Mouse (Mus musculus): Measurements from ENCODE around the gene Rcor1.

Rcor1 gene

DNA sequence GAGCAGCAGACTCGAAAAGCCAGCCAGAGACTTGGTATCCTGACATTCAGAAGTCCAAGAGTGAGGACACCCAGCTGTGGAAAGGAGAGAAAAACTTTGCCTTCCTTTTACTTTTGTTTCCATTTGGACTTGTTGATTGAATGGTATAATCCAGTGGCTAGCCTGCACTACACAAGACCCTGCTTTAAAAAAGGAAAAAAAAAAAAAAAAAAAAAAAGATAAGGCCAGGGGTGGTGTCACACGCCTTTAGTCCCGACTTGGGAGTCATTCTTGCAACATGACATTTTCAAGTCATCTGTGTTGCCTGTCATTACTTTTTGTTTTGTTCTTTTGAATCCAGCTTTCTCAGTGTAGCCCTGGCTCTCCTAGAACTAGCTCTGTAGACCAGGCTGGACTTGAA lies 17.6 kb upstream of the Rcor1 start:
- no peak for DNase-seq (ENCODE audit: low spot score)

DNA sequence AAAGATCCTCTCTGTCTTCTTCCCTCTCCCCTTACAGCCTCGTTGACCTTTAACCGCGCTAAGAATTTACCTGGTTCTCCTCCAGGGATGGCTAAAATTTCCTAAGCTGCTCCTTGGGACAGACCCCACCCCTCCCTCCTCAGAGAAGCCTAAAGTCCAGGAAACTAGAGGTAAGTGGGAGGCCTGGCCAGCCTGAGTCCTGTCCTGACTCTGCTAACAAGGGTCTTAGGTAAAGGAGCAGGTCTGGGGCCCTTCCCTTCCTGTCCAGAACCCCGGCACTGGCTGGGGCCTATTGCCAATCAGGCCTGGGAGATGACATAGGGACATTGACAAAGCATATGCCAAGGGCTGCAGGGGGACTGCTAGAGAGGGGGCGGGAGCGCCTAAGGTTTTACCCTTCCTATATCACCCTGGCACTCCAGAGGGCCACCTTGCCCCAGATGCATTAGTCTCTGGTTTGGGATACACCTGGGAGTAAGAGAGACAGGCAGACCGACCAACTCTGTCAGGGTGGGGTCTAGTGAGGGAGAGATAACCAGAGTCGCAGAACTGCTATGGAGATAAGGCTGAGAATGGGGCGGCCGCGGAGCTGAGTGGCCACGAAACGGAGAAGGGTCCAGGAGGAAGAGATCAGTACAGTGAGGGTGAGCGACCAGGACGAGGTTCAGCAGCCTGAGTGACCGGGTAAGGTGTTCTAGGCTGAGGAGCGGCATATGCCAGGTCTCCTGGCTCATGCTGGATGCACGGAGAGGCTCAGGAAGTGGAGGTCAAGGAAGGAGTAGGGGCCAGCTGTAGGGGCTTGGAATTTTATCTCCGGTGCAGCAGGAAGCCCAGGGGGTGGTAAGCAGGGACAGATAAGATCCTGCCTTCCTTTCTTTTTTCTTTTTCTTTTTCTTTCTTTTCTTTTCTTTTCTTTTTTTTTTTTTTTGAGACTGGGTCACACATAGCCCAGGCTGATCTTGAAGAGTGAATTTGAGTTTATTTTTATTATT lies 10.7 kb upstream of the Rcor1 start:
- no peak for DNase-seq (ENCODE audit: low spot score)

DNA sequence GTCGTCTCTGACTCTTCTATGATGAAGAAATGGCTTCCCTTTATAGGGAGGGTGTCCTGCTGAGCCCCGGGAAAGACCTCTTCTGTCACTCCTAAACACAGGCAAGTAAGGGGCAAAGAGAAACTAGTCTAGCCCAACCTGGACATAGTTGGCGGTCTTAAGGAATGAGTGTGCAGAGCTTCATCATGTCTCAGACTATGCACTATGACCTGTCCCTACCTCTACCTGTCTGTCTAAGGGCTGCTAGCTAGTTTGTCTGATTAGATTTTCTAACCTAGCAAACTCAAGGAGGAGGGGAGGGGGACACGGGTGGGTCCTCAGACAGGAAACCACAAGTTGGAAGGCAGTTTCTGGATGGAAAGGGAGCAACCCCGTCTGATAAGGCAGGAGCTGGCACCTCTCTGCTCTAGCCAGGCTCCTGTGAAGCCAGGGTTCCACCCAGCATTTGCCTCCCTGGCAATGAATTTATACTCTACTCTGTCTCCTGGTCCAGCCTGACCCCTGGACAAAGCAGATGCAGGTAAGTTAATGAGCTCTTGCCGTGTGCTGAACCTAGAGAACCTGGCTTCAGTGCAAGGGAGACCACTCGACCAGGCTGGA lies 9.8 kb upstream of the Rcor1 start:
- DNase-seq (ENCODE audit: low spot score) = no peak

DNA sequence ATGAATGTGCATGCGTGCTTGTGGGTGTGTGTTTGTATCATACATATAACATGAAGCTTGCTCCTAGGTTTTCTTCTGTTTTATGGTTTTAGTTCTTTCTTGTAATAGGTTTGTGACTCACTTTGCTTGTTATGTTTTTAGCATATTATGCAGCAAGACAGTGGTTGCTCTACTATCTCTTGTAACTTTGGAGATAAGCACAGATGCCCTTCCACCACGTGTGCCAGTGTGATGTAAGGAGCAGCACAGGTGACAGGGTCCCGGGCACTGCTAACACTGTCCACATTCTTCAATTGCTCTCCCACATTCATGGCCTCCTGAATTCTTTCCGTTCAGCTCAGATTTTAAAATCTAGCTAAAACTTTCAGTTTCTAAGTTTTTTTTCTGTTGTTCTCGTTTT lies 6.3 kb upstream of the Rcor1 start:
- no peak for DNase-seq (ENCODE audit: low spot score)

DNA sequence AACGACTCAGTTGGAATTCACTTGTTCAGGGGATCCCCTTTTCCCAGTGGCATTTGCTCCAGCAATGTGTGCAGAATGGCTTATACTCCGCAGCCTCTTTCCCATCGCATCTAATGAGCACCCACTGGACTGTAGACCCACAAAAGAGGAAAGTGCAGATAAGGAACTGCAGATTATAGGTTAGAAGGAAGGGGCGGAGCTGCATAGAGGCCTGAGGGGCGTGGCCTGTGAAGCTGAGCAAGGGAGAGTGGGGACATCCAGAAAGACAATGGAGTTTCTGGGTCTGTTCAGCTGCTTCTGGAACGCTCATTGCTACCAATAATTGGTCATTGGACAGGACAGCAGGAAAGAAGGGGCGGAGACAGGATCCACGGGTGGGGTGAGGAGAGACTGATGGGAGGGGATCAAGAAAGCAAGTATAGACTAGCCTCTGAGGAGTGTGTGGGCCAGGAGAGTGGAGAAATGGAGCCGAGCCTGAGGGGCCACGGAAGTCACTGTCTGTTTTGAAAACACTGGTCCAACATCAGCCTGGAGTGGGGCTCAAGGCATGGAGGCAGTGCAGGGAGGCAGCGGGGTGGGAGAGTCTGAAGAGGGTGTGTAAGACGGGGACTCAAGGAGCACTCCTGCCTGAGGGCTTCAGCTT lies 3.8 kb upstream of the Rcor1 start:
- DNase-seq (ENCODE audit: low spot score) = no peak

DNA sequence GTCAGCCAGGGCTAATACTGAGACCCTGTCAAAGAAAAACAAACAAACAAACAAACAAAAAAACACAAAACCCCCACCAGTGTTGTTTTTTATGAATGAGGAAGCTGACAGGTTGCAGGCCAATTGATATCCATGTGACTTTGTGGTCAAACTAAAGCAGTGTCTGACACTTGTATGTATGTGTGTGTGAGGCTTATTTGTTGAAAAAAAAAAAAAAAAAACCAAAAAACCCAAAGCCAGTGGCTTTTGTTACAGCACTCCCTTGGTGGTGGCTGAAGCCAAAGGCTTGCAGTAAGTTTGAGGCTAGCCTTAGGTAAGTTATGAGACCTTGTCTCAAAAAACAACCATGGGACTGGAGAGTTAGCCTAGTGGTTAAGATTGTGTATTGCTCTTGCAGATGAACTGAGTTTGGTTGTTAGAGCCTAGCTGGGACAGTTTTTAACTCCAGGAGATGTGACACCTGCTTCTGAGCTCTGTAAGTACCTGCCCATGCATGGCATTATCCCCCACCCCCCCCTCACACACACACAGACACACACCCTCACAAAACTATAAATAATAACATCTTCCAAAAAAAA lies 2.9 kb upstream of the Rcor1 start:
- no peak for DNase-seq (ENCODE audit: low spot score)

DNA sequence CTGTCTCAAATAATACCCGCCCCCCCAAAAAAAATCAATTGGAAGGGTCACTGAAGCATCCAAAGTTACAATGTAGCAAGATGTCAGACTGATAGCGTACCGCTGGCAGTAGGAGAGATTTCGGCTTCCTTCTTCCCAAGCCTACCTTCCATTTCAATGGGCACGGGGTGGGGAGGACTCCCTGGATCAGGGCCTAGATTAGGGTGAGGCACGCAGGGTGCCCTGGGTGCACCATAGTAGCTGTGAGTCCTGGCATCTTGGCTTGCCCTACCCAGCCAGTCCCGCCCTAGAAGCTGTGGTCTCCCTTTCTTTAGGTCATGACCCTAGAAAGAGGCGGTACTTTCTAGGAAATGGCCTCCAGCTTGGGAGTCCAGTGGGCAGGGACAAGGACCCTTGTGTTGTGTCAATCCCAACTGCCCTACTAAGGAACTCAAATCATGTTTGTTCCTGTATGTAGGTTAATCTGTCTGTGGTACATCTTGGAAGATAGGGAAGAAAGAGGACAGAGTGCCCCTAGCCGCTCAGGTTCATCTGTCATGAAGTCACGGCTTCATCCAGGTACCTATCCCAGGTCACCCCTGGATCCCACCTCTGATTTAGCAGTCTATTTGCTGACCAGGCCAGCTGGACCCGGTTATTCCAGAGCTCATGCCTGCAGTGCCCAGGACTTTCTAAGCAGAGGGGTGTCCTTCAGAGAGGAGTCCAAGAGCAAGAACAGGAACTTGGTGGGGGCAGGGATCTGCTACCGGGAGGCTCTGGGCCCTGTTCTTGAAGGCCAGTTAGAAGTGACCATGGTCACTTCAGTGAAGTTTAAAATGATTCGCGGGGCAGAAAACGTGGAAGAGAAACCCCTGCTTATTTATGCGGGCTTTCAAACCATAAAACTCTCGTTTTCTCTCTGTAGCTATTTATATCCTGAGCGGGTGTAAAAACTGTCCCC lies 1.6 kb upstream of the Rcor1 start:
- DNase-seq (ENCODE audit: low spot score) = peak; percentile 14

DNA sequence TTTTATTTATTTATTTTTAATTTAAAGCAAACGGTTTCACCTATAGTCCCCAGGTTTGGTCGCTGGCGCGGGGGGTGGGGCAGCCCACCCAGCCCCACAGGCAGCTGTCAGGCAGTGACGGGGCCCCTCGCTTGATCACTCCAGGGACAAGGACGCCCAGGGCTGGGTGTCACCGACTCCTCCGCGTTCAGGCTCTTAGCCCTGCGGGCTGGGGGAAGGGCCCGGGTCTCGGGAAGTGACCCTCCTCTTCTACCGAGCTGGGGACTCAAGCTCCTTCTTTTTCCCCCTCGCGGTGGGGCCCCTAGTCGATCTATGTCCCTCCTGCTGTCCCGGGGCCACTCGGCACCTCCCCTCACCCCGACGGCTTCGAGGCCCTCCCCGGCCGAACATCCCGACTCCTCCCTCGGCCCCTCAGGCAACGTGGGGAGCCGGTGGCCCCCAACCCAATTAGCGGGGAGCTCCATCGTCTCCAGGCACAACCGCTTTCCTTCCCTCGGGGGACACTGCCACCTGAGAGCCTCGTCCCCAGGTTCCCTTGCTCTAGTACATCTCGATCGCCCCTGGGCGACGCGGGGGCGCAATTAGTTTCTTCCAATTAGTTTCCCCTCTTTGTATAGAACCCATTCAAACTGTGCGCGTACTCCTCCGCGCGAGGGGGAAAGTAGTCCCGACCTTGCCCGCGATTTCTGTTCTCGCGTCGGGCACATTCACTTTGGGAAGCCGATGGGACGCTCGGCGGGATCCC lies 748 bp upstream of the Rcor1 start:
- DNase-seq (ENCODE audit: low spot score) = peak; percentile 56

DNA sequence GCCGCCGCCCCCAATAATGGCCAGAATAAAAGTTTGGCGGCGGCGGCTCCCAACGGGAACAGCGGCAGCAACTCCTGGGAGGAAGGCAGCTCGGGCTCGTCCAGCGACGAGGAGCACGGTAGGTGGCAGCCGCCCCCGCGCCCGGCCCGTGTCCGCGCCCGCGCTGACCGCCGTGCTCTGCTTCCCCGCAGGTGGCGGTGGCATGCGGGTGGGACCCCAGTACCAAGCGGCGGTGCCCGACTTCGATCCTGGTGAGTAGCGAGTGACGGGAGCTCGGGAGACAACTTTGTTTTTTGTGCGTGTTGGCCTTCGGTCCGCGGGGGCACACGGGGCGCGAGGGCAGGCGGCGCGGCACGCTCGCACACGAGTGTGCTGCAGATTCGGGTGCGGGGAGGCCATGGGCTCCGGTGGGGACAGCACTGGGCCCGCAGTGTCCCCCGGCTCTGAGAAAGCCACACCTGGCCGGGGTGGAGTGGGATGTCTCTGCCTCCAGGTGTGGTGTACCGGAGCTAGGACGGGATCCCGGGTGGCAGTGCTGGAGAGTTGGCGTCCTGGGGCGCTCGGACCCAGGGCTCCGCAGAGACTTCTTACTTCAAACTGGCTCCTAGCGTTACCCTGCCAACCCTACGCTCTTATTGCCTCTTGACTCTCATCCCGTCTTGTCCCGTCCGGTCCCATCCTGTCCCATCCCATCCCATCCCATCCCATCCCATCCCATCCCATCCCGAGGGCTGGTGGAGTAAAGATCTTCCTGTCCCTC lies 800 bp downstream of the Rcor1 start:
- peak; percentile 10 for DNase-seq (ENCODE audit: low spot score)

DNA sequence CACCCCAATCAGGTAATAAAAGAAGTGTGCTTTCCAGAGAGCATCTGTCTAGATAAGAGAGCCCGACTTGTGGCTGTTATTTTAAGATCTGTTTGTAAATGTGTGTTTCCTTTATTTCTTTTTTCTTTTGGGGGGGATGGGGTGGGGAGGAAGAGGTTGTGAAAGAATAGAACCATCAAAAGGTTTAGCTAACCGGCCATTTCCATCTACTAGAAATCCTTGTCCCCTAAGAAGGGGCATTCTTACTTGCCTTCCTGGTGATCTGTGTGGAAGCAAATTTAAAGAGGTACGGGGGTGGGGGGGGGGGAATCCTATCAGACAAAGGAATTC lies 1.3 kb downstream of the Rcor1 start:
- no peak for DNase-seq (ENCODE audit: low spot score)

DNA sequence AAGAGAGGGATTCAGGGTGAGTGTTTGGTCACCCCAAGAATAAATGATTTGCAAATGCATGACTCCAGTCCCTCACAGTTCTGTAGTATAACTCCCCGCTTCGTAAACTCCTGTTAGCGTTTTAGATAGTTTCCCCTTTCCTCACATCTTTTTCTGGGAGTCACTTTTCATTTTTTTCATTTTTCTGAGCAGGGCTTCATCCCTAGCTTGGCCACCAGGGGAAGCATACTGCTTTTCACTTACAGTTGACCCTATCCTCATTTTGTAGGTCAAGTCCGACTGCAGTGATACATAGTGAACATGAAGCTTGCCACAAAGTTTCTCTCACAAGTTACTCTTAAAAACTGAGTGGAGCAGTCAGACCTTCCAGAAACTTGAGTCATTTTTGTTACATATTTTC lies 2.0 kb downstream of the Rcor1 start:
- peak; percentile 36 for DNase-seq (ENCODE audit: low spot score)

DNA sequence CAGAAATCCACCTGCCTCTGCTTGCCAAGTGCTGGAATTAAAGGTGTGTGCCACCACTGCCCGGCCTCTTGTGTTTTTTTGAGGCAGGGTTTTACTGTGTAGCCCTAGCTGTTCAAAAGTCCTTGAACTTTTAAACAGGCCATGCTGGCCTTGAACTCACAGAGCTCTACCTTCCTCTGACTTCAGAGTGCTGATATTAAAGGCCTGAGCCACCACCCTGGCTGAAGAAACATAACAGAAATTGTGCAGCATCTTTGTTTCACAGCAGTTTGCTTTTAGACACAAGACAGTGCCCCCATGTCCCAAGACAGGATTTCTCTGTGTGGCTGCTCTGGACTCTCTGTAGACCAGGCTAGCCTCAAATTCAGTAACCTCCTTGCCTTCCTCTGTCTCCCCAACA lies 3.2 kb downstream of the Rcor1 start:
- no peak for DNase-seq (ENCODE audit: low spot score)

DNA sequence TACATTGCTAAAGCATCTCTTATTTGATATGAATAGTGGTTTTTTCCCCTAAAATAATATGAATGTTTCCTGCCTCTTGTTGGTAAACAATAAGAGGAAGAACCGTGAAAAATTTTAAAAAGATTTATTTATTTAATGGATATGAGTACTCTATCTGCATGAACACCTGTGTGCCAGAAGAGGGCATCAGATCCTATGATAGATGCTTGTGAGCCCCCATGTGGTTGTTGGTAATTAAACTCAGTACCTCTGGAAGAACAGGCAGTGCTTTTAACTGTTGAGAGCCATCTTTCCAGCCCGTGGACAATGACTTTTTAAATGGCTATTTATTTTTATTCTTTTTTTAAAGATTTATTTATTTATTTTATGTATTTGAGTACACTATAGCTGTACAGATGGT lies 5.7 kb downstream of the Rcor1 start:
- no peak for DNase-seq (ENCODE audit: low spot score)

DNA sequence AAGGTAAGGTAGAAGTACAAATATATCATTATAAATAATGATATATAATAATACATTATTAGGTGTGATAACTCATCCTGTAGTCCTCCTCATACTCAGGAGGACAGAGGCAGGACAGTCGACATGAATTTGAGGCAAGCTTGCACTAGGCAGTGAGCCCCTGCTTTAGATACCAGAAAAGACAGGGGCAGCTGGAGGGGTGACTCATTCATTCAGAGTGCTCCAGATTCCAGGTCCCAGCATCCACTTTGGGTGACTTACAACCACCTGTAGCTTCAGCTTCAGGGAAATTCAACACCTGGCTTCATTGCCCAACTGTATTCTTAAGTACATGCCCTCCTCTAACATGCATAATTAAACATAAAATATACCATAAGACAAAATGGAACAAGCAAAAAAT lies 7.7 kb downstream of the Rcor1 start:
- DNase-seq (ENCODE audit: low spot score) = no peak

DNA sequence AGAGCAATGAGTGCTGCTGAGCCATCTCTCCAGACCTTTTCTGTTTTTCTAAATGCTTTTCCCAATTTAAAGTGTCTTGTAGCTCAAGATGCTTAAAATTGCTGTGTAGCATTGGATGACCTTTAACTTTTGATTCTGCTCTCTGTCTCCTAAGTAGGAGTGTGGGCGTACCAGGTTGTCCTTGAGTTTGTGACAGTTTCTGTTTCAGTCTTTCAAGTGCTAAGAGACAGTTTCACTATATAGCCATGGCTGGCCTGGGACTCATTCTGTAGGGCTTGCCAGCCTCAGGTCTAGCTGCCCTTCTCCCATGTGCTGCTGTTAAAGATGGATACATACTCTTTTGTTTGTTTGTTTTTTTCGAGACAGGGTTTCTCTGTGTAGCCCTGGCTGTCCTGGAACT lies 9.1 kb downstream of the Rcor1 start:
- DNase-seq (ENCODE audit: low spot score) = no peak

DNA sequence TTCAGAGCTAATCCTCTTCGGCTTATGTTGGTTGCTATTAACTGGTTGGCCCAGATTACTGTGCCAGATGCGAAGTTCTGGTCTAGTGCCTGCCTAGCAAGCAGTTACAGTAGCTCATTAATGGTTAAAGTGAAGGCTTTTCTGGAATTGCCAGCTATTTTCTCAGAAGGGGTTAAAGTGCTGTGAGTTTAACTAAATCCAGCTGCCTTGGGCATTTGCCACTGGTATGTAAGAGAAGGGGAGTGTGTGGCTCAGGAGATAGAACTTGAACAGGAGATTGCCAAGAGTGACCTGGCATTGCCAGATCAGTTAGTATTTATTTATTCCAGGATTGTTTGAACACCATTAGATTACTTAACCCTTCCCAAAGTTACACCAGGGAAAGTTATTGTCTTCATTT lies 11.1 kb downstream of the Rcor1 start:
- DNase-seq (ENCODE audit: low spot score) = no peak

DNA sequence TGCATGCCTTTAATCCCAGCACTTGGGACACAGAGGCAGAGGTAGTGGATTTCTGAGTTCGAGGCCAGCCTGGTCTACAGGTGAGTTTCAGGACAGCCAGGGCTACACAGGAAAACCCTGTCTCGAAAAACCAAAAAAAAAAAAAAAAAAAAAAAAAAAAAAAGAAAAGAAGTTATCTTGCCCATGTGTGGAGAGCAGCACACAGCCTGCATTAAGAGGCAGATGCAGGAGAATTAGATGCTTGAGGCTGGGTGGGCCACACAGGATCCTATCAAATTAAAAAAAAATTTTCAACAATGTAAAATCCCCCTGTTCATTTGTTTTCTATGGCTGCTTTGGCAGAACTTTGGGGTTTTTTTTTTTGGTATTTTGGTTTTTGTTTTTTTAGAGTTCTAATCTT lies 24.2 kb downstream of the Rcor1 start:
- DNase-seq (ENCODE audit: low spot score) = no peak

DNA sequence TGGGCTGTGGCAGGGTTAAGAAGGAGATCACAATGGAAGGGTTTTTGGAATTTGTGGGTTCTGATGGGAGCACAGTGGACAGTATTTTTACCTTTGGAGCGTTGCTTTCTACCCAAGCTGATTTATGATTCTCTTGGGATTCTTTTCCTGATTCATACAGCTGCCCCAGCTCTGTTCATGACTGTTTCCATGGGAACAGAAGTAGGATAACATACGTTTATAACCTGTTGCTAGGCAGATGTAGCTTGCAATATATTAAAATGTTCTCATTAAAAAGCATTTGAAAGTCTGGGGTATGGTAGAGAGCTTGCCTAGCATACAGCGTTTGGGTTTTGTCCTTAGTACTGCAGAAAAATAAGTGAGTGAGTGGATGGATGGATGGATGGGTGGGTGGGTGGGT lies 25.1 kb downstream of the Rcor1 start:
- no peak for DNase-seq (ENCODE audit: low spot score)

DNA sequence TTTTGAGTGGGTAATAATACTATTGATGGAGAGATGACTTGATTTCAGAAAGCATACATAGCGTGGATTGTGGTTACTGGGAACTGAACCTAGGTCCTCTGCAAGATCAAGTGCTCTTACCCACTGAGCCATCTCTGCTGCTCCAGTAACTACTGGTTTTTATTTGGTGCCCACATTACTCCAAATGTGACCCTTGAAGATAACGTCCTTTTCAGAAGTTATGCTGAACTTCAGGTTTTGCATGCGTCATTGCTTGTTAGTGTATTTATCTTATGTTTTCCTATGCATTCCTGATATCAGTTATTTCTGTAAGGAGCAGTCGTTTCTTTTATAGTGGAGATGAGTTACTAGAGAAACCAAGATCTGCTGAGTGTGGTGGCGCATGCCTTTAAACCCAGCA lies 26.2 kb downstream of the Rcor1 start:
- no peak for DNase-seq (ENCODE audit: low spot score)

DNA sequence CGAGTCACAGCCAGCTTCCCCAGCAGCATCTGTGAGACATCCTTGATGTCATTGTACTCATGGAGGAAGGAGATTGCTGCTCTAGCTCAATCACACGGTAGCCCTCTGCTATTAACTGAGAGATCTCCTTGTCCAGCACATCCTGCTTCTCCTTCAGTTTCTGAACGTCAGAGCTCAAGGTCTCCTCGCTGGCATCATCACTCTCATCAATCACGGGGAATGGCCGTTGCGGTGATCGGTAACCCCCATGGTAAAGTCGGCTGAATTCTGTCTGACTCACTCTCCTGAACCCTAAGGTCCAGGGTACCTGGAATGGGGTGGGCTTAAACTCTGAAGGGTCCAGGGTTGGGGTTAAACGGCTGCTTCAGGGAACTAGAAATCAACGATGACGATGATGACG lies 28.7 kb downstream of the Rcor1 start:
- DNase-seq (ENCODE audit: low spot score) = no peak

Measured in MN1 (cell line).